Mouse (Mus musculus): ENCODE measurements at regions not wholly inside any gene's neighbourhood (a gene's known extent, or its start where the extent isn't known, plus 50 kb on each side); places are given as distances from the start of the nearest gene placed in this dataset.

GRCm38 (mm10) chr8:40186715-40187583 is 487.9 kb upstream of the Adam24 start:
- DNase-seq (ENCODE audit: extremely low read depth, low read depth): no peak

- peak; percentile 31 for DNase-seq (ENCODE audit: extremely low read depth, low read depth)
Observed at GRCm38 (mm10) chr8:40187584-40187934, 487.3 kb upstream of the Adam24 start.

- DNase-seq (ENCODE audit: extremely low read depth, low read depth): no peak
Observed at GRCm38 (mm10) chr8:40192266-40192665, 482.6 kb upstream of the Adam24 start.

- DNase-seq (ENCODE audit: extremely low read depth, low read depth): no peak
Observed at GRCm38 (mm10) chr8:40193148-40193547, 481.7 kb upstream of the Adam24 start.

GRCm38 (mm10) chr8:40210871-40211270 is 464.0 kb upstream of the Adam24 start:
- no peak for DNase-seq (ENCODE audit: extremely low read depth, low read depth)

GRCm38 (mm10) chr8:40223521-40223920 is 451.4 kb upstream of the Adam24 start:
- DNase-seq (ENCODE audit: extremely low read depth, low read depth): no peak

- no peak for DNase-seq (ENCODE audit: extremely low read depth, low read depth)
Observed at GRCm38 (mm10) chr8:40227262-40227661, 447.6 kb upstream of the Adam24 start.
